Comparison of ENCODE assay signal across 15 mouse cellular contexts in genomic region chr9:24473824-24474223, GRCm38 (mm10).
"Had no signal": no experiment of that assay in that cellular context is flagged by ENCODE, and none has a peak within 500 bp of the region (broad histone marks: within the 10 kb centered on the region; RNA-seq: fewer than 3 reads in every experiment).

No protein-coding gene starts in this region.

- H3K36me3 ChIP-seq: limb, embryonic 15.5 days; stomach, embryonic 15.5 days had no signal

- H3K4me2 ChIP-seq: limb, embryonic 15.5 days; midbrain, embryonic 13.5 days; stomach, embryonic 15.5 days had no signal

- DNase-seq: kidney, adult 11 months; kidney, adult 9 months; kidney, postnatal 36 days; layer of hippocampus, adult 9-11 months; layer of hippocampus, postnatal 36 days; lung, adult 2 months; lung, postnatal 14 days; right cerebral cortex, postnatal 14 days; thymus, adult 2 months; thymus, postnatal 4 days had no signal

- ATAC-seq: midbrain, embryonic 13.5 days had no signal

- H3K4me3 ChIP-seq: limb, embryonic 15.5 days; midbrain, embryonic 13.5 days; stomach, embryonic 15.5 days had no signal

- H3K27ac ChIP-seq: kidney, postnatal 0 days; limb, embryonic 15.5 days; macrophage; midbrain, embryonic 13.5 days; stomach, embryonic 15.5 days had no signal

- H3K9ac ChIP-seq: limb, embryonic 15.5 days; midbrain, embryonic 13.5 days; stomach, embryonic 15.5 days had no signal

- H3K27me3 ChIP-seq: limb, embryonic 15.5 days; midbrain, embryonic 13.5 days; stomach, embryonic 15.5 days had no signal

- H3K4me1 ChIP-seq: limb, embryonic 15.5 days; midbrain, embryonic 13.5 days; stomach, embryonic 15.5 days had no signal

- H3K9me3 ChIP-seq: limb, embryonic 15.5 days; midbrain, embryonic 13.5 days; stomach, embryonic 15.5 days had no signal
